Mouse (Mus musculus) forebrain, embryonic 11.5 days (tissue): ENCODE measurements around the gene Tsx. TPM values are rescaled to one million over a fixed set of nuclear protein-coding genes. Genes with fewer than 3 reads are reported as not detected.
A peak's percentile ranks its signal among the peaks of the same experiment; 100 is the strongest.
"Not testable (repeated sequence)": the region's sequence is repeated elsewhere in the genome, so short reads cannot be mapped to it uniquely, and the experiment has no call there.

ENCODE experiments used
- ATAC-seq: fragments of 200-750 bp; cut with Nextera tagmentation; replicated peaks from 2 replicates; pipeline ENCODE4 v1.8.0; 2017; ENCODE audit warnings: moderate TSS enrichment; ENCODE audit not compliant: low FRiP score
- DNase-seq: peaks from one replicate; pipeline ENCODE4 v3.0.0-alpha.2; 2017; ENCODE audit warnings: low spot score
- H3K27ac ChIP-seq: fragments of 300-500 bp; sonication (generic); 2 replicates; pipeline ENCODE4 v1.5.1; 2014; ENCODE audit warnings: low read depth, low read length
- H3K27me3 ChIP-seq: fragments of 300-500 bp; sonication (generic); 2 replicates; pipeline ENCODE4 v1.6.1; 2014; ENCODE audit warnings: mild to moderate bottlenecking, low read length, mixed read lengths; ENCODE audit not compliant: control insufficient read depth, insufficient read depth
- H3K36me3 ChIP-seq: fragments of 300-500 bp; sonication (generic); 2 replicates; pipeline ENCODE4 v1.6.1; 2014; ENCODE audit warnings: mild to moderate bottlenecking, low read length, moderate library complexity, mixed read lengths; ENCODE audit not compliant: control insufficient read depth, insufficient read depth
- H3K4me1 ChIP-seq: fragments of 300-500 bp; sonication (generic); replicated peaks from 2 replicates; pipeline ENCODE4 v1.6.1; 2014; ENCODE audit warnings: low read length, mixed read lengths; ENCODE audit not compliant: control insufficient read depth, insufficient read depth
- H3K4me2 ChIP-seq: fragments of 300-500 bp; sonication (generic); 2 replicates; pipeline ENCODE4 v1.6.1; 2014; ENCODE audit warnings: low read depth, mild to moderate bottlenecking, low read length, moderate library complexity, mixed read lengths; ENCODE audit not compliant: severe bottlenecking
- H3K4me3 ChIP-seq: fragments of 300-500 bp; sonication (generic); 2 replicates; pipeline ENCODE4 v1.5.1; 2014; ENCODE audit warnings: low read depth, low read length
- H3K9ac ChIP-seq: fragments of 300-500 bp; sonication (generic); 2 replicates; pipeline ENCODE4 v1.6.1; 2014; ENCODE audit warnings: low read length
- H3K9me3 ChIP-seq: fragments of 300-500 bp; sonication (generic); 2 replicates; pipeline ENCODE4 v1.6.1; 2016; ENCODE audit warnings: low read length, mixed read lengths; ENCODE audit not compliant: control insufficient read depth
- WGBS: fragments of 180-500 bp; shearing (Covaris S2); extraction: QIAGEN DNeasy Blood & Tissue Kit; methylation state at CpG from one replicate; pipeline ENCODE4 v1.1.7; 2014; 5-methylcytosine and 5-hydroxymethylcytosine counted together
- polyA plus RNA-seq: library from polyadenylated mRNA; unstranded; fragments of >200 nt; fragmentation: Nextera tagmentation; extraction: Ambion mirVana; gene quantifications from 2 replicates; pipeline ENCODE4 v1.2.1, GENCODE M21; 2014

Gene Tsx
- polyA plus RNA-seq, 1 experiment from 2014 or later, result 0.40 TPM

- H3K27me3 ChIP-seq, result peaks cover 12% of the 10 kb centered on the region; the same call in 1 of the 2 replicates
- no peak overlapping the region for H3K27ac ChIP-seq
- peak; percentile 52 for DNase-seq
- no peaks in the 10 kb centered on the region for H3K4me1 ChIP-seq
- ATAC-seq, result 0 out of 2 replicates have a peak, but pooled peaks have one; percentile 39
- no peaks in the 10 kb centered on the region for H3K36me3 ChIP-seq
- no peaks in the 10 kb centered on the region for H3K9me3 ChIP-seq
- 31% methylated on average over 12 of the region's 13 CpGs for WGBS
- no peak overlapping the region for H3K4me2 ChIP-seq
- H3K9ac ChIP-seq, result no peak overlapping the region
- H3K4me3 ChIP-seq, result no peak overlapping the region
These were observed 9.2 kb upstream of the Tsx start for GRCm38 (mm10) chrX:103405021-103405420.

DNA sequence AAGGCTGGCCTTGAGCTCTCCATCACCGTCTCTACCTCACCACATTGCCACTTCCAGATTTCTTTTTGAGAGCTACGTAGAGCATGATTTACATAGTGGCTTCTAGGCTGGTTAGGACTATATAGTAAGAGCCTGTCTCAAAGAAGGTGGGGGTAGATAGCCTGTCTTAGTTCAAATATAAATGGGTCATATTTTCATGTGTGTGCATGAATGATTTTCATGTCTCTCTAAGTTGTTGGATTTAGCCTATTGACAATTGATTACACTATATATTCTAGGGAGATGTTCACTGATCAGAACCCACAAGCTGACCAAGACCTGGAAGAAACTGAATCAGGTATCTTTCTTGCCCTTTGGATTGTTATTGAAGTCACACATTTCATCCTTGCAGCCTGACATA is 7.4 kb downstream of the Tsx start, which contains the start of gene Gm26992:
Gene Gm26992 (plus strand): TSS at position 301 of the 400 bp plus-strand sequence.
- Histone ChIP-seq H3K4me3 (no peak within 1 kb of the TSS), H3K9me3 (no peaks in the 10 kb centered on the region), H3K36me3 (no peaks in the 10 kb centered on the region), H3K27ac (no peak within 1 kb of the TSS), H3K4me2 (no peak within 1 kb of the TSS), H3K27me3 (peaks cover 15% of the 10 kb centered on the region), H3K4me1 (no peaks in the 10 kb centered on the region), H3K9ac (no peak within 1 kb of the TSS)
- DNase-seq, result no peak
- 88% methylated on average over 2 of the region's 2 CpGs for WGBS
- ATAC-seq, result no peak

DNA sequence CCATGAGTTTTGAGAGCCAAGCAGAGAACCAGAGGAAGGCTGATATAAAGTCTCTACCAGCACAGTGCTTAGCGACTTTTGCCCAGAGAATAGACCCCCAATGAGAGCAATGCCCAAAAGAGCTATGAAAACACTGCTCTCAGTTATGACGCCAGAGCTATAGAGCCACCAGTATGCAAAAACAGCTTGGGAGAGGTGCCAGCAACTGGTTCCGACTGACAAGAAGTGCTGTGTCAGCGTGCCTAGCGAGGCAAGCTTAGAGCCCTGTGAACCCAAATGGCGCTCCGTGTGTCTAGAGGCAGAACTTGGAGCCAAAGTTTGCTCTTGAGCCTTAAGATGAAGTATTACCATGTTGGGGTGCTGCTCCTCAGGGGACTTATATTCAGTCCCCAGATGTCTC is 13.4 kb downstream of the Tsx start:
- no peak for DNase-seq
- peaks cover 10% of the 10 kb centered on the region for H3K27me3 ChIP-seq
- WGBS, result 86% methylated on average over 7 of the region's 7 CpGs
- no peaks in the 10 kb centered on the region for H3K4me1 ChIP-seq
- H3K27ac ChIP-seq, result no peak overlapping the region
- H3K9me3 ChIP-seq, result no peaks in the 10 kb centered on the region
- no peak overlapping the region for H3K4me2 ChIP-seq
- no peaks in the 10 kb centered on the region for H3K36me3 ChIP-seq
- H3K4me3 ChIP-seq, result no peak overlapping the region
- no peak for ATAC-seq
- no peak overlapping the region for H3K9ac ChIP-seq

DNA sequence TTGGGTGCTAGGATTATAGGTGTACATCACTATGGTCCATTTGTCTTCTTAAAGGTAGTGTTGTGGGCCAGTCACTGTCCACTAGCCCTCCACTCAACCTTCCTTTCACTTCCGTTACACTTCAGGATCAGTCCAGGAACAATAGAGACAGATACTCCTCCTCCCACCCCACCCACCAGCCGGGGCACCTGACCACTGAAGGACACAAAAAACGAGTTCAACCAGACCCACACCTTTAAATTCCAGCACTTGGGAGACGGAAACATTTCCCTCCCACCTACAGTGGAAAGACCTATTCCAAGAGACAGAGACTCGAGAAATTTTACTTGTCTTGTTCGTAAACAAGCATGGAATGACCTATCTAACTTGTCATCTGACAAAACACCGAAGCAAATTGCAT is 18.0 kb downstream of the Tsx start:
- DNase-seq (no peak), ATAC-seq (no peak)
- H3K36me3 ChIP-seq, result no peaks in the 10 kb centered on the region
- no peak overlapping the region for H3K4me2 ChIP-seq
- 82% methylated on average over 7 of the region's 7 CpGs for WGBS
- H3K27me3 ChIP-seq, result peaks cover 9% of the 10 kb centered on the region
- no peaks in the 10 kb centered on the region for H3K4me1 ChIP-seq
- no peak overlapping the region for H3K4me3 ChIP-seq
- no peak overlapping the region for H3K27ac ChIP-seq
- no peak overlapping the region for H3K9ac ChIP-seq
- no peaks in the 10 kb centered on the region for H3K9me3 ChIP-seq

DNA sequence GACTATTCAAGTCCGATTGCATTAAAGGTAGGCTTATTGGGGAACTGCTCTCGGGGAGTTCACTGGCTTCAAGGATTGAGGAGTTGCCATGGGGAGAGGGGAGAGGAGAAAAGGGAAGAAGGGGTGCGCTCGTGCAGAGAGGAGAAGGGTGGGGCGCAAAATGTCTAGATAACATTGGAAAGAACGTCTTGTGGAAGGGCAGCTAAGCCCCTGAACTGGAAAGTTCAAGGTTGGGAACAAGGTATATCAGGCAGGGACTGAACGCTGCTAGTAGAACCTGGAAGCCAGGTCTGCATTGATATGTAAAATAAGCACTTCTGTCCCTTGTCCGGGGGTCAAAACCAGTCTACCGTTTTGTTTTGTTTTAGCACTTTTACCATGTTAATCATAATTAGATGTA is 23.8 kb downstream of the Tsx start:
- ATAC-seq (no peak), DNase-seq (no peak)
- Histone ChIP-seq H3K9ac (no peak overlapping the region), H3K4me1 (no peaks in the 10 kb centered on the region), H3K9me3 (no peaks in the 10 kb centered on the region), H3K36me3 (no peaks in the 10 kb centered on the region), H3K4me3 (no peak overlapping the region), H3K4me2 (no peak overlapping the region), H3K27me3 (peaks cover 26% of the 10 kb centered on the region), H3K27ac (no peak overlapping the region)
- 12% methylated on average over 9 of the region's 9 CpGs for WGBS

DNA sequence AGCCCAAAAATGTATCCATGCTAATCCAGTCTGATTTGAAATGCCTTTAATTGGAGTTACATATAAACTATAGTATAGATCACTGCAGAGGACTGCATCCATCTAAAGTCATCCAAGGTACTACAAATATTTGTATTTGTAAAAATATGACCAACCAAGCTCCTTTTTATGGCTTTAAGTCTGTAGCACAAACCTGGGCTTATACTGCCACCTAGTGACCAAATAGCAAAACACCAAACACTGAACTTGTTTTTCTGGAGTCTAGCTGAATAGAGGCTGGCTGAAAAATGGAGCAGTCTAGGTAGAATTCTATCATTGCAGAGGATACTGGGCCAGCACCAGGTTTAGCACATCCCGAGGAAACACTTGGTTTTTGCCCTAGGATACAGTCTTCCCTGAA is 26.5 kb downstream of the Tsx start:
- 0 out of 2 replicates have a peak, but pooled peaks have one; percentile 7 for ATAC-seq

DNA sequence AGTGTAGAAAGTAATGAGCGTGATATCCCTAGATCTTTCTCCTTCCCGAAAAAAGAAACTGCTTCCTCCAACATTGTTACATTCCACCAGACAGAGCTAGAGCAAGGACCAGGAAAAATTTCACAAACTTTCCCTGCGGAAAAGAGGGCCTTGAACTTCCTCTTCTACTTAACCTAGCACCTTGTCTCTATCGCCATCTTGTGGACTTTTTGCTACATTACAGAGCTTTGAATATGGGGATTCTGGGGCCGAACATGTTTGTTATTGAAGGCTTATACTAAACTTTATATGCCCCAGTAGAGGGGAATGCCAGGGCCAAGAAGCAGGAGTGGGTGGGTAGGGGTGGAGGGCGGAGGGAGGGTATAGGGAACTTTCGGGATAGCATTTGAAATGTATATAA is 29.5 kb downstream of the Tsx start:
- no peak for ATAC-seq
- no peak overlapping the region for H3K4me3 ChIP-seq

More for the DNA sequence above, 26.5 kb downstream of the Tsx start:
- H3K4me1 ChIP-seq, result no peaks in the 10 kb centered on the region
- no peaks in the 10 kb centered on the region for H3K9me3 ChIP-seq
- H3K9ac ChIP-seq, result no peak overlapping the region
- no peaks in the 10 kb centered on the region for H3K36me3 ChIP-seq
- H3K4me3 ChIP-seq, result no peak overlapping the region
- DNase-seq, result no peak
- 0% methylated on average over 1 of the region's 1 CpGs for WGBS
- no peak overlapping the region for H3K4me2 ChIP-seq
- H3K27me3 ChIP-seq, result peaks cover 25% of the 10 kb centered on the region
- H3K27ac ChIP-seq, result no peak overlapping the region

GRCm38 (mm10) chrX:103447539-103448169 is 33.4 kb downstream of the Tsx start:
- peak overlapping the region; percentile 61 for H3K4me2 ChIP-seq
- DNase-seq (peak; percentile 51), ATAC-seq (no peak)
- H3K9ac ChIP-seq, result no peak overlapping the region
- H3K27me3 ChIP-seq, result peaks cover 21% of the 10 kb centered on the region
- no peaks in the 10 kb centered on the region for H3K9me3 ChIP-seq
- 12% methylated on average over 34 of the region's 34 CpGs for WGBS
- no peaks in the 10 kb centered on the region for H3K36me3 ChIP-seq
- H3K4me3 ChIP-seq, result peak overlapping the region; percentile 29
- no peak overlapping the region for H3K27ac ChIP-seq
- H3K4me1 ChIP-seq, result no peaks in the 10 kb centered on the region; the same call in 1 of the 2 replicates

More for the DNA sequence above, 29.5 kb downstream of the Tsx start:
- no peaks in the 10 kb centered on the region; the same call in 1 of the 2 replicates for H3K4me1 ChIP-seq
- H3K9ac ChIP-seq, result no peak overlapping the region
- H3K36me3 ChIP-seq, result no peaks in the 10 kb centered on the region
- H3K27me3 ChIP-seq, result peaks cover 27% of the 10 kb centered on the region
- no peak overlapping the region for H3K4me2 ChIP-seq
- 38% methylated on average over 7 of the region's 7 CpGs for WGBS
- DNase-seq, result no peak
- H3K27ac ChIP-seq, result no peak overlapping the region
- H3K9me3 ChIP-seq, result no peaks in the 10 kb centered on the region

DNA sequence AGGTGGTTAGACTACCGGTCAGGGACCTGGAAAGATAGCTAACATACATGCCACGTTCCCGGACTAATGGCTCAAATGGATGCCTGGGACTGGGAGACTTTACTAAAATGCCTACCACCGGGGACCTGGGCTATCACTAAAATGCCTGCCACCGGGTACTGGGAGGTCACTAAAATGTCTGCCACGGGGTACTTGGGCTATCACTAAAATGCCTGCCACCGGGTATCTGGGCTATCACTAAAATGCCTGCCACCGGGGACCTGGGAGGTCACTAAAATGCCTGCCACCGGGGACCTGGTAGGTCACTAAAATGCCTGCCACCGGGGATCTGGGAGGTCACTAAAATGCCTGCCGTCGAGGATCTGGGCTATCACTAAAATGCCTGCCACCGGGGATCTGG is 34.2 kb downstream of the Tsx start:
- Histone ChIP-seq H3K4me2 (peak overlapping the region; percentile 61; the same call in 1 of the 2 replicates), H3K27me3 (peaks cover 21% of the 10 kb centered on the region)
- H3K9me3 ChIP-seq, ATAC-seq, H3K4me3 ChIP-seq, H3K4me1 ChIP-seq, H3K27ac ChIP-seq, H3K36me3 ChIP-seq, H3K9ac ChIP-seq, DNase-seq: not testable (repeated sequence)
- 62% methylated on average over 10 of the region's 13 CpGs for WGBS
